Mouse (Mus musculus) MEL (cell line): Measurements from ENCODE around the gene Zfp28.

ENCODE experiments used
- CTCF ChIP-seq, 3 experiments: IDR thresholded peaks in 2 of 3; conservative IDR thresholded peaks in 1 of 3; 2 replicates each; pipeline ENCODE4 v1.5.1; 2011 to 2012; ENCODE audit warnings: low read length in 3 of 3, low read depth in 2 of 3, mild to moderate bottlenecking in 2 of 3, improper control_type of control experiment in 1 of 3, inconsistent platforms in 1 of 3, mixed read lengths in 1 of 3, moderate library complexity in 1 of 3; ENCODE audit not compliant: control insufficient read depth in 1 of 3, insufficient read depth in 1 of 3, poor library complexity in 1 of 3, severe bottlenecking in 1 of 3
- EP300 ChIP-seq, 2 experiments: IDR thresholded peaks; 2 replicates each; pipeline ENCODE4 v1.6.1; 2011; ENCODE audit warnings: improper control_type of control experiment in 2 of 2, low read length in 2 of 2, low read depth in 1 of 2, mild to moderate bottlenecking in 1 of 2
- GATA1 ChIP-seq: IDR thresholded peaks from 2 replicates; pipeline ENCODE4 v1.6.1; 2011; ENCODE audit warnings: low read depth, low read length, improper control_type of control experiment
- JUND ChIP-seq: IDR thresholded peaks from 2 replicates; pipeline ENCODE4 v1.6.1; 2011; ENCODE audit warnings: low read depth, mild to moderate bottlenecking, improper control_type of control experiment, low read length
- MXI1 ChIP-seq: IDR thresholded peaks from 2 replicates; pipeline ENCODE4 v1.6.1; 2011; ENCODE audit warnings: mild to moderate bottlenecking, low read depth, low read length, improper control_type of control experiment
- POLR2A ChIP-seq, 2 experiments: IDR thresholded peaks; 2 replicates each; pipeline ENCODE4 v1.6.1; 2011 to 2012; ENCODE audit warnings: low read length in 2 of 2, mild to moderate bottlenecking in 2 of 2, control low read depth in 1 of 2, improper control_type of control experiment in 1 of 2, low read depth in 1 of 2, moderate library complexity in 1 of 2; ENCODE audit not compliant: control insufficient read depth in 1 of 2, insufficient read depth in 1 of 2, poor library complexity in 1 of 2
- POLR2AphosphoS2 ChIP-seq: IDR thresholded peaks from 2 replicates; pipeline ENCODE4 v1.6.1; 2011; ENCODE audit warnings: low read length, improper control_type of control experiment
- POLR2AphosphoS5 ChIP-seq: IDR thresholded peaks from 2 replicates; pipeline ENCODE4 v1.6.1; 2012; ENCODE audit warnings: low read depth, borderline replicate concordance, mild to moderate bottlenecking, inconsistent platforms, low read length, moderate library complexity, mixed read lengths
- RCOR1 ChIP-seq: IDR thresholded peaks from 2 replicates; pipeline ENCODE4 v1.6.1; 2012; ENCODE audit warnings: low read depth, mild to moderate bottlenecking, inconsistent platforms, low read length, improper control_type of control experiment
- SMC3 ChIP-seq: IDR thresholded peaks from 2 replicates; pipeline ENCODE4 v1.6.1; 2011; ENCODE audit warnings: low read depth, low read length, improper control_type of control experiment
- USF1 ChIP-seq: IDR thresholded peaks from 2 replicates; pipeline ENCODE4 v1.6.1; 2014; ENCODE audit warnings: low read depth, mild to moderate bottlenecking, inconsistent platforms, low read length, improper control_type of control experiment, moderate library complexity
- ZC3H11A ChIP-seq: IDR thresholded peaks from 2 replicates; pipeline ENCODE4 v1.6.1; 2012; ENCODE audit warnings: low read depth, mild to moderate bottlenecking, inconsistent platforms, low read length, improper control_type of control experiment

DNA sequence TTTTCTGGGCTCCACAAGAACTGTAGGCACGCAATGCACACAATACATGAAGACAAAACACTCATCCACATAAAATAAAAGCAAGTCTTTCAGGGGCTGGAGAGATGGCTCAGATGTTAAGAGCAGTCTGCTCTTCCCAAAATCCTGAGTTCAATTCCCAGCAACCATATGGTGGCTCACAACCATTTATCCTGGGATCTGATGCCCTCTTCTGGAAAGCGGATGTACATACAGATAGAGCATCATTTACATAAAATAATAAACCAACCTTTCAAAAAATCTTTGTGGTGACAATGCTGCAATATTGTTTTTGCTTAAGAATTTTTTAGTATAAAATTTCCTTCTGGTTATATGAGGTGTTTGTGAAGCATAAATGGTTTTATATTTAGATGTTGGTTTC lies 1.7 kb upstream of the Zfp28 start:
- TF ChIP-seq POLR2AphosphoS2 (no peak), USF1 (no peak), ZC3H11A (no peak), POLR2AphosphoS5 (no peak), POLR2A (IDR thresholded peaks at IDR 0.05; ENCODE audit: control insufficient read depth in 1 of 2, insufficient read depth in 1 of 2, low read depth in 1 of 2, low read length in 2 of 2, poor library complexity in 1 of 2) (no peak), CTCF (IDR thresholded peaks at IDR 0.05 in 2 of 3, conservative IDR thresholded peaks at IDR 0.05 in 1 of 3; ENCODE audit: control insufficient read depth in 1 of 3, insufficient read depth in 1 of 3, low read depth in 2 of 3, low read length in 3 of 3, poor library complexity in 1 of 3, severe bottlenecking in 1 of 3) (peak in 2 of 3 experiments; percentile 9 to 21; a peak in 2 of 6 replicates), EP300 (IDR thresholded peaks at IDR 0.05; ENCODE audit: low read depth in 1 of 2, low read length in 2 of 2) (no peak), MXI1 (no peak), RCOR1 (no peak), GATA1 (no peak), JUND (no peak), SMC3 (peak; percentile 12; the same call in 1 of the 2 replicates)
